Mouse (Mus musculus) spleen, postnatal 14 days (tissue): ENCODE data around the gene Sbpl.
"Not testable (repeated sequence)": the region's sequence is repeated elsewhere in the genome, so short reads cannot be mapped to it uniquely, and the experiment has no call there.

Source experiments
- DNase-seq, 2 experiments: peaks; one replicate each; pipeline ENCODE4 v3.0.0; 2021 to 2022; ENCODE audit warnings: low spot score in 2 of 2

Gene Sbpl

DNA sequence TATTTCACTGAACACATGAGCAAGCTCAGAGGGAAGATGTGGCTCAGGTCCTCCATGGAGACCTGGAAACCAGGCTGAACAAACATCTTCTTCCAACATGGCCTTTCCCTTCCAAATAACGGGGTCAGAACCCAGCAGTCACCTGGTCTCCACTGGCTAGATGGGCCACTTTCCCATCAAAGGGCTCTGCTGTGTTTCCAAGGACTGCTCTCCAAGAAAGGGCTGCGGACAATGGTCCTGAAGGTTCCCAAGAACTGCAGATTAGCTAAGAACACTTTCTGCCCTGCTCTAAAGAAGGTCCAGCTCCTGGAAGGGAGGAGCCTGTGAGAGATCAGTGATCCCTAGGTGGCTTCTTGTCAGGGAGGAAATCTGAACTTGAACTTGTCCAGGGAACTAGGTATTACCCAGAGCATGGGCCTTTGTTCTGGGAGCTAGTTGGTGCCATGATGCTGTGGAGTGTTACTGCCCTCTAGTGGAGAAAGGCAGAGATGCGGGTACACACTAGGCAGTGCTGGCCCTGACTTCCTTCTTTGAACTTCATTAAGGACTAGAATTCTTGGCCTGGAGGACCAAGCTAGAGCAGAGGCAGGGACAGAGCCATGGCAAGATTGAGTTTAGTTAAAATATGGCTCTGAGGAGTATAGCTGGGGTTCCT, 5.1 kb upstream of the Sbpl start:
- DNase-seq, result peak; percentile 17 to 66

DNA sequence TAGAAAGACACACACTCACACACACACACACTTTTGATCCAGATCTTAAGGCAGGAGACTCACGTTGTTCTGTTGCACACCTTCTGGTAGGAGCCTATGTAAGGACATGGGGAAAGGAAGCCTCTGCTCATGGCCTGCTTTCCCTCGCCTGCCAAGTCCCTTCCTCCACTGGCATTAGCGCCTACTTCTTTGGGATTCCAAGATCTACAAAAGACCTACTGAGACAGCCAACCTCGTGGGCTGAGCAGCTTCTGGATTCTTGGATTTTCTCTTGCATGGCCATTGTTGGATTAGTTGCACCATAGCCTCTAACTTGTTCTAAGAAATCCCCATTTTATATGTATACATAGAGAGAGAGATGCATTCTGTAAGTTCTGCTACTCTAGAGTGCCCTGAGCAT, 4.2 kb downstream of the Sbpl start:
- DNase-seq, result not testable (repeated sequence)

GRCm38 (mm10) chr17:23949068-23949467, 6.0 kb downstream of the Sbpl start:
- no peak for DNase-seq

GRCm38 (mm10) chr17:23947486-23947885, 7.6 kb downstream of the Sbpl start:
- not testable (repeated sequence) for DNase-seq

GRCm38 (mm10) chr17:23941372-23941771, 13.7 kb downstream of the Sbpl start, which contains the start of gene Sbp:
Gene Sbp (plus strand): TSS chr17:23941672.
- no peak for DNase-seq

DNA sequence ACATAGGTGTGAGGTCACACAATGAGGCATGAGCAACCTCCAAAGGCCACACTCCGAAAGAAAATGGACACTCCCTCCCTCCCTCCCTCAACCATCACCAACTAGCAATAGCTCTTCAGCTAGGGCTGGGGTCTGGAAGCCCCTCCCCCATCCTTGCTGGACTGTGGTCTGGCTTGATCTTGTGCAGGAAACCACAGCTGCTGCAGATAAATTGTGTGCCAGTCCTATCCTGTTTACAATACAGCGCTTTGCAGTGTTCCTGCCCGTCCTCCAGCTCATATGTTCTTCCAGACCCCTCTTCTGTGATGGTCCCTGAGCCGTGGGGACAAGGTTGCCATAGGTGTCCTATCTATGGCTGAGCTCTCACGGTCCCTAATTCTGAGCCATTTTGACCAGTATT, 23.9 kb downstream of the Sbpl start:
- no peak for DNase-seq

DNA sequence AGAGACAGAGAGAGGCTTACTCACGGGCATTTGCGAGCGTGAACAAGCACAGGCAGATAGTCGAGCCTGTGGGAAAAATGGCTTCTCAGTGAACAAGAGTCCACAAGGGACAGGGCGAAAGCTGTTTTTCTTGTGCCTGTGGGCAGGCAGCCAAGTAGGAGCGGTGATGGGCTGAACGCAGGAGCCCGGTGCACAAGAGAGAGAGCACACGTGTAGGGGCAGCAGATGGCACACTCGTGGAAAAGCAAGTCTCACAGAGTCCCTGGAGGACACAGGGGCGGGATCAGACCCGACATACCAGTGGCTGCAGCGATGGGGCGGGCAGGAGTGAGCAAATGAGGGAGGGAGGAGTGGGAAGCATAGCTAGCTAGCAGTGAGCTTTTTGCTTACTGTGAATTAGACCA, 30.0 kb downstream of the Sbpl start:
- peak in 1 of 2 experiments; percentile 5 for DNase-seq

DNA sequence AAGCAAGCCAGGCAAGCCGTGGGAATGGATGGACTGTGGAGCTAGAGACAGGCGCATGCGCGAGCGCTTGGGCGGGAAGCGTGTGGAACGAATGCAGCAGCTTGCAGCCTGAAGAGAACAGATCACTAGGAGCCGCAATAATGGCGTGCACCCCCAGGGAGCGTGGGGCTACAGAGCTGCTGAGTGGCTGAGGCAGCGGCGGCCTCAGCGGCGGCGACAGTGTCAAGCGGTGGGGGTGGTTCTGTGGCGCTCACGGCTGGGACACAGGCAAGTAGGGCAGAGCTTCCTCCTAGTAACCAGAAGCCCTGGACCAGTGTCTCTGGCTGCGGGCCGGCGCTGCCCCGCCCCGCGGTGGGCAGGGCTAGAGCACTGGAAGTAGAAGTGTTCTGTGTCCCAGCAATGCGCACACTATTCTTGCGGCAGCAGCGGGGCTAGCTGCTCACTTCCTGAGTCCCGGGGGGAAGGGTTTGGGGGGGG, 30.5 kb downstream of the Sbpl start:
- peak; percentile 63 to 66 for DNase-seq

GRCm38 (mm10) chr17:23917158-23917557, 37.9 kb downstream of the Sbpl start, which contains the start of gene Dcpp3:
Gene Dcpp3 (plus strand): TSS chr17:23917458.
- DNase-seq, result not testable (repeated sequence)
